Mouse (Mus musculus) midbrain, embryonic 14.5 days (tissue): Measurements from ENCODE around the gene Rbbp5. TPM values are rescaled to one million over a fixed set of nuclear protein-coding genes. Genes with fewer than 3 reads are reported as not detected.

ENCODE experiments used
- ATAC-seq: fragments of 200-750 bp; cut with Nextera tagmentation; 2 replicates; pipeline ENCODE4 v1.8.0; 2017; ENCODE audit warnings: moderate number of reproducible peaks, moderate library complexity; ENCODE audit not compliant: low FRiP score, low TSS enrichment
- DNase-seq: peaks from one replicate; pipeline ENCODE4 v3.0.0-alpha.2; 2015
- H3K27ac ChIP-seq: fragments of 300-500 bp; sonication (generic); replicated peaks from 2 replicates; pipeline ENCODE4 v1.5.1; 2014; ENCODE audit warnings: mild to moderate bottlenecking, low read depth, low read length, moderate library complexity
- H3K27me3 ChIP-seq: fragments of 300-500 bp; sonication (generic); 2 replicates; pipeline ENCODE4 v1.6.1; 2014; ENCODE audit warnings: low read length, control low read depth, mixed read lengths; ENCODE audit not compliant: control insufficient read depth, insufficient read depth
- H3K36me3 ChIP-seq: fragments of 300-500 bp; sonication (generic); 2 replicates; pipeline ENCODE4 v1.6.1; 2014; ENCODE audit warnings: low read length, control low read depth; ENCODE audit not compliant: control insufficient read depth, insufficient read depth
- H3K4me1 ChIP-seq: fragments of 300-500 bp; sonication (generic); 2 replicates; pipeline ENCODE4 v1.6.1; 2014; ENCODE audit warnings: mild to moderate bottlenecking, antibody characterized with exemption, low read length, control low read depth; ENCODE audit not compliant: control insufficient read depth, insufficient read depth
- H3K4me2 ChIP-seq: fragments of 300-500 bp; sonication (generic); 2 replicates; pipeline ENCODE4 v1.6.1; 2014; ENCODE audit warnings: mild to moderate bottlenecking, low read length, moderate library complexity
- H3K4me3 ChIP-seq: fragments of 300-500 bp; sonication (generic); replicated peaks from 2 replicates; pipeline ENCODE4 v1.5.1; 2014; ENCODE audit warnings: low read depth, low read length
- H3K9ac ChIP-seq: fragments of 300-500 bp; sonication (generic); replicated peaks from 2 replicates; pipeline ENCODE4 v1.6.1; 2014; ENCODE audit warnings: mild to moderate bottlenecking, low read length, moderate library complexity
- H3K9me3 ChIP-seq: fragments of 300-500 bp; sonication (generic); 2 replicates; pipeline ENCODE4 v1.6.1; 2016; ENCODE audit warnings: low read length, control low read depth, mixed read lengths; ENCODE audit not compliant: control insufficient read depth
- WGBS: fragments of 180-500 bp; shearing (Covaris S2); extraction: QIAGEN DNeasy Blood & Tissue Kit; methylation state at CpG from one replicate; pipeline ENCODE4 v1.1.7; 2014; 5-methylcytosine and 5-hydroxymethylcytosine counted together
- polyA plus RNA-seq: library from polyadenylated mRNA; unstranded; fragments of >200 nt; fragmentation: Nextera tagmentation; extraction: Ambion mirVana; gene quantifications from 2 replicates; pipeline ENCODE4 v1.2.1, GENCODE M21; 2014

Rbbp5 gene
- polyA plus RNA-seq, 1 experiment from 2014 or later: 48.6 TPM

DNA sequence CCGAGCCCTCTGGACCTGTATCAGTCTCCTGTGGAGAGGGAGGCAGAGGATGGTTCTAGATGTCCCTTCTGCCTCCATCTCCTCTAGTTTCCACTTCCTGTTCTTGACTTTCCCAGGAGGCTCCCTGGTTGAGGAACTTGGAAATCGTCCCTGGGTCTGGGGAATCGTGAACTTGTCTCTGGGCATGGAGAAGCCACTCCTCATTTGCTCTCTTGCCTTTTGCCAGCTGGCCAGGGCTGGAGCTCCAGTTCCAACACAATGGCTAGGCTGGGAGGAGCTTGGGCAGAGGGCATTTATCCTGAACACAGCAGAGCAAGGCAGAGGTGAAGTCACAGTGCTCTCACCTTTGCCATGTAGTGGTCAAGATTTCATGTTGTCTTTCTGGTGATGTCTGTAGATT is 59.3 kb downstream of the Rbbp5 start:
- 89% methylated on average over 3 of the region's 3 CpGs for WGBS
- Histone ChIP-seq H3K4me3 (no peak overlapping the region), H3K4me2 (no peak overlapping the region), H3K36me3 (peaks cover 9% of the 10 kb centered on the region; the same call in 1 of the 2 replicates), H3K27ac (no peak overlapping the region), H3K27me3 (no peaks in the 10 kb centered on the region), H3K9ac (no peak overlapping the region), H3K4me1 (peaks cover 61% of the 10 kb centered on the region), H3K9me3 (no peaks in the 10 kb centered on the region)
- DNase-seq (no peak), ATAC-seq (no peak)

DNA sequence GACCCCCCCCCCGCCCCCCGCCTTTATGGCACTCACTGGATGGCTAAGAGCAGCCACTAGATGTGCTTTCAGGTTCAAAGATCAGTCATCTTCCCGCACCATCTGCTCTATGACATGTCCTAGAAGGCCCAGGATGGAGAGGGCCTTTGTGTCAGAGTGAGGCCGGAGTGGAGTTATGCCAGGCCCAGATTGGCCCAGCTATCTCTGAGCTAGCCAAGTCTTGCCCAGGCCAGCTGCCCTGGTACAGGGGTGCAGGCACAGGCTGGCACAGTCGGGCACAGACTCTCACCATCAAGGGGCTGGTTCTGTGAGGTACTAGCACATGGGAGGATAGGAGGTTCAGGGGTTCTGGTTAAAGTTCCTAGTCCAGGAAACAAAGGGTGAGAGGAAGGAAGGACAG is 60.6 kb downstream of the Rbbp5 start:
- ATAC-seq (no peak), DNase-seq (no peak)
- Histone ChIP-seq H3K27ac (no peak overlapping the region), H3K36me3 (peaks cover 4% of the 10 kb centered on the region; the same call in 1 of the 2 replicates), H3K9me3 (no peaks in the 10 kb centered on the region), H3K4me1 (peaks cover 63% of the 10 kb centered on the region), H3K4me3 (no peak overlapping the region), H3K27me3 (no peaks in the 10 kb centered on the region), H3K9ac (no peak overlapping the region), H3K4me2 (peak overlapping the region; percentile 75)
- 66% methylated on average over 5 of the region's 5 CpGs for WGBS

DNA sequence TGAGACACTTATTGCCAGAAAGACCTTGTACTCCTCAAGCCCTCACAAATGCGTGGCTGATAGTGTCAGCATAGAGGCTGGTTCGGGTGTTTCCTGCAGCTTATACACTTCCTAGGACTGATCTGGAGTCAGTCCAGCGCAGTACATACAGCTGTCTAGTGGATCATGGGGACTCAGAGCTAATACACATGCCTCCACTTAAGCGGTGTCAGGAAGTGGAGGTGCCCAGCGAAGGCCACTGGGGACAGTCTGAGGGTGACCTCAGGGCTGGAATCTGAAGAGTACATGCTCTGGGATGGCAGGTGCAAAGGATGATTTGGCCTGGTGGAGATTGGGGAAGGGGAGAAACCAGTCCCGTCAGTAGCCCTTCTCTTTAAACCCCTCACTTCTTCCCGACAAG is 63.5 kb downstream of the Rbbp5 start:
- Histone ChIP-seq H3K9ac (no peak overlapping the region), H3K4me1 (peaks cover 37% of the 10 kb centered on the region), H3K9me3 (no peaks in the 10 kb centered on the region), H3K4me2 (peak overlapping the region; percentile 75), H3K27ac (no peak overlapping the region), H3K36me3 (no peaks in the 10 kb centered on the region; the same call in 1 of the 2 replicates), H3K27me3 (no peaks in the 10 kb centered on the region), H3K4me3 (peak overlapping the region; percentile 49)
- WGBS: 61% methylated on average over 7 of the region's 7 CpGs
- DNase-seq (no peak), ATAC-seq (no peak)

DNA sequence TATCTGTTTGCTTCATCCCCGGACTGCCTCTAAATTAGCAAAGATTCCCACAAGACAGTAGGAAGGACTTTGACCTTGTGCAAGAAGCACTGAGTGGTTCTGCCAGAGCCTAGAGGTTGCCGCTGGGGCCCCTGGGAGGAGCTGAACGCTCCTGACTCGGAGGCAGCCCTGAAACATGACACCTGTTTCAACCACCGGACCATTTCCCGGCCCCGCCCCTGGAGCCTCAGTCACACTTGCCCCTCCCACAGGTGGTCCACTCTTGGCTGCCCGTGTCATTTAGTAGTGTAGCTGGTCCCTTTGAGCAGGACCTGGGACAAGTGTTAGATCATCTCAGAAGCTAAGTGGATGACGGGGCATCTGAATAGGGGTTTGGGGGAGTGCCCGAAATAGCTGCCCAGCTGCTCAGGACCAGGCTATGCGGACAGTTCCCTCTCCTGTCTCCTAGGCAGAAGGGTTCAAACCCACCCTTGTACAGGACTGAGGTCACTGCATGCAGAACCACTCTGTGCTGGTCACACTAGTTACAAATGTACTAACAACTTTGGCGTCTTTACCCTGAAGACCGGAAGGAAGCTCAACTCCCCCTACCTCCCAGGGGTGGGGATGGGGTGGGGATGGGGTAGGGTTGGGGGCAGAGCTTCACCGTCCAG is 64.1 kb downstream of the Rbbp5 start:
- Histone ChIP-seq H3K27me3 (no peaks in the 10 kb centered on the region), H3K4me2 (peak overlapping the region; percentile 75), H3K27ac (no peak overlapping the region; the same call in 1 of the 2 replicates), H3K4me1 (peaks cover 37% of the 10 kb centered on the region), H3K9ac (peak overlapping the region; percentile 74; the same call in 1 of the 2 replicates), H3K9me3 (no peaks in the 10 kb centered on the region), H3K36me3 (no peaks in the 10 kb centered on the region; the same call in 1 of the 2 replicates), H3K4me3 (peak overlapping the region; percentile 49)
- ATAC-seq (no peak), DNase-seq (no peak)
- 5% methylated on average over 14 of the region's 14 CpGs for WGBS

DNA sequence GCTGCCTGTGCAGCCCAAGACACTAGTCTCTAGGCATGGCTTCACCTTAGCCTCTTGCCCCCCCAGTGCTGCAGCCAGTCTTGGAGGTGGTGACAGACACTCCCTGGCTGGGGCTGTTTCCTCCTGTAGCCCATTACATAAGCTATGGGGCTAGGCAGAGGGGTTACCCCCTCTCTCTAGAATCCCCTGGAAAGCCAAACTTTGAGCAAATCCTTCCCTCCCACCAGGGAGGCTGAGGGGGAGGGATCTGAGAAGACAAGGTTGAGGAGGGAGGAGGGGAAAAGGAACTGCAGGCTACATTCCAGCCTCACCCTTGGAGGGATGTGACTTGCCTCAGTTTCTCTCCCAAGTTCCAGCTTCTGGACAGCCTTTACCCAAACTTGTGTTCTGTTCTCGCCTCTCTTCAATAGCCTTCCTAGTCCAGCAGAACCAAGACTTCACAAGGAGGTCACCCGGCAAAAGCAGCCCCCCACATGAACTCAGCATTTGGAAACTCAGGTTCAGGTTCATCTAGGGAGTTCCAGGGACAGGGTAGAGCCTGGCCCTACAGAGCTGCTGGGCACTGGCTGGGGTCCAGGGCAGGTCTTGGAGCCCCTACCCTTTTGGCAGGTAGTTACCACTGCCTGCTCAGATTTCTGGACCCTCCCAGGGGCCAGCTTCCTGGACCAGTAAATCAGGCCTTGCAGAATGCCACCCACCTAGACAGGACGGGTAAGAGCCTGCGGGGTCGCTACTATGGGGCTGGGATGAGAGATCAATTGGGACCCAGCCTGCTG is 64.8 kb downstream of the Rbbp5 start:
- H3K4me1 ChIP-seq: peaks cover 37% of the 10 kb centered on the region
- no peaks in the 10 kb centered on the region; the same call in 1 of the 2 replicates for H3K36me3 ChIP-seq
- no peaks in the 10 kb centered on the region for H3K27me3 ChIP-seq
- H3K9me3 ChIP-seq: no peaks in the 10 kb centered on the region
- peak; percentile 13 for ATAC-seq
- peak overlapping the region; percentile 49 for H3K4me3 ChIP-seq
- peak overlapping the region; percentile 82 for H3K27ac ChIP-seq
- WGBS: 13% methylated on average over 5 of the region's 5 CpGs
- DNase-seq: no peak
- peak overlapping the region; percentile 75 for H3K4me2 ChIP-seq
- H3K9ac ChIP-seq: peak overlapping the region; percentile 74

DNA sequence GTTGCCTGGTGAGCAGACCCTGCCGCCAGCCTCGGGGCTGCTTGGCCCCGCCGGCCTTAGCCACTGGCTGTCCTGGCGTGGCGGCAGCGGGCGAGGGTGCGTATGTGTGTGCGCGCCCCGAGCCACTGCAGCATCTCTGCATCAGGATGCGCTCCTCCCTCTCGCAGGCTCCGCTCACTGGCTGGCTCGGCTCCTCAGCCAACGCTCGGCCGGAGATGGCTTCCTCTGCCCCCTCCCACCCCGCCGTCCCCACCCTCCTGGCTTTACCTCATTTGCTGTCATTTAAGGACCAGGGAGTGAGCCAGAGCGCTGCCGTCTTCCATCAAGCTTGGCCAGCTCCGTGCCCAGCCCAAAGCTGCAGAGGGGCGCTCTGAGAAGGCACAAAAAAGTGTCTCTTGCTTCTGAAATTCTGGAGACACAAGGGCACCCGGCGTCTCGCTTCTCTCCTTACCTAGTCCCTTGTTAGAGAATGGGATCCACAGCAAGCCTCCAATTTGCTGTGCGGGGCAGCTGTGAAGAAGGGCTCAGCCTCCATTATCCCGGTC is 65.7 kb downstream of the Rbbp5 start, which contains the start of gene Cntn2:
Cntn2 (minus strand) TSS at position 495 of the 545 bp plus-strand sequence.
- peak; percentile 85 for ATAC-seq
- peak; percentile 89 for DNase-seq
- H3K9me3 ChIP-seq: no peaks in the 10 kb centered on the region
- H3K27ac ChIP-seq: peak within 1 kb of the TSS; percentile 82
- H3K4me1 ChIP-seq: peaks cover 33% of the 10 kb centered on the region
- under 1% methylated on average over 30 of the region's 30 CpGs for WGBS
- H3K36me3 ChIP-seq: no peaks in the 10 kb centered on the region; the same call in 1 of the 2 replicates
- peak within 1 kb of the TSS; percentile 49 for H3K4me3 ChIP-seq
- no peaks in the 10 kb centered on the region for H3K27me3 ChIP-seq
- H3K9ac ChIP-seq: peak within 1 kb of the TSS; percentile 74
- H3K4me2 ChIP-seq: peak within 1 kb of the TSS; percentile 75

DNA sequence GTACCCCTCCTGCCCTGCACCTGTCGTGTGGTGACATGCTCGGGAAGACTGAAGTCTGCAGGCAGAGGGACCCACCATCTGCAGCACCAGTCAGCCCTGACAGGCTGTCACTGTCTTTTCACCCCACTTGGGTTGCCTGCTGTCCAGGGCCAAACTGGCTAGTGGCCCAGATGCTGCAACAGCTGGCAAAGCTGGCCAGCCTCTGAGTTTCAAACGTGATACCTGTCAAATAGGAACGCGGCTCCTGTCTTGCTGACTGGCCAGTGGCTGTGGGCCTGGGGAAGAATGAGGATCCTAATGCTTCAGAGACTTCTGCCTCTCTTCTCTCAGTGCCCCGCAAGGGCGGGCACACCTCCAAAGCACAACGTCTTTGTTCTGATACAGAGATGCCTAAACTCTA is 66.6 kb downstream of the Rbbp5 start:
- Histone ChIP-seq H3K9me3 (no peaks in the 10 kb centered on the region), H3K9ac (no peak overlapping the region; the same call in 1 of the 2 replicates), H3K4me3 (no peak overlapping the region), H3K4me2 (0 out of 2 replicates have a peak overlapping the region, but pooled peaks have one; percentile 75), H3K4me1 (peaks cover 31% of the 10 kb centered on the region), H3K36me3 (no peaks in the 10 kb centered on the region), H3K27ac (peak overlapping the region; percentile 82), H3K27me3 (no peaks in the 10 kb centered on the region)
- DNase-seq (no peak), ATAC-seq (no peak)
- 60% methylated on average over 8 of the region's 8 CpGs for WGBS
